Mouse (Mus musculus) megakaryocyte-erythroid progenitor cell, adult 5 weeks (primary cell): Measurements from ENCODE around the gene Denr. TPM values are rescaled to one million over a fixed set of nuclear protein-coding genes. Genes with fewer than 3 reads are reported as not detected.

Experiments used
- polyA plus RNA-seq: library from polyadenylated mRNA; stranded (reverse); fragments of >175 nt; gene quantifications from 2 replicates; pipeline ENCODE4 v1.2.3, GENCODE M21; 2012

Denr gene
- polyA plus RNA-seq: 107 and 121 TPM in 2 replicates

GRCm38 (mm10) chr5:123906976-123907630, at the start of gene Denr:
Gene Denr, plus strand, starts transcription at chr5:123907175.

DNA sequence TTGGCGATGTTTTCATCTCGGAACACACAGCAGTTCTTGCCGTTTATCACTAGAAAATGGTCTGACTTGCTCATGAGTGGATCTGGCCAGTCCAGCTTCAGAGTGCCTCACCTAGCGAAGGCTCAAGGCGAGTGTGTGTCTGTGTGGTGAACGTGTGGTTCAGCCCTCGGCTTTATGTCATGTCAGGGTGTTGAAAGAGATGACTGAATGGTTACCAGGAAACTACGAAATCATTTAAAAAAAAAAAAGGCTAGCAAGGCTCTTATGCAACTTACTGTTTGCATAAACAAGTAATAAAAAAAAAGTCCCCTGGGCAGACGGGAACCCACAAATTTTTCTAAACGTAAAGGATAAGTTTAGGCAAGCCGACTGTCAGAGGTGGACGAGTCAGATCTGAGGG, 41.6 kb upstream of the Denr start, which contains the start of gene Hcar2:
Gene Hcar2 (minus strand): TSS at position 135 of the 400 bp plus-strand sequence.

GRCm38 (mm10) chr5:123879928-123880327, 27.0 kb upstream of the Denr start, which contains the start of gene Hcar1:
Gene Hcar1, minus strand, starts transcription at chr5:123880020.

DNA sequence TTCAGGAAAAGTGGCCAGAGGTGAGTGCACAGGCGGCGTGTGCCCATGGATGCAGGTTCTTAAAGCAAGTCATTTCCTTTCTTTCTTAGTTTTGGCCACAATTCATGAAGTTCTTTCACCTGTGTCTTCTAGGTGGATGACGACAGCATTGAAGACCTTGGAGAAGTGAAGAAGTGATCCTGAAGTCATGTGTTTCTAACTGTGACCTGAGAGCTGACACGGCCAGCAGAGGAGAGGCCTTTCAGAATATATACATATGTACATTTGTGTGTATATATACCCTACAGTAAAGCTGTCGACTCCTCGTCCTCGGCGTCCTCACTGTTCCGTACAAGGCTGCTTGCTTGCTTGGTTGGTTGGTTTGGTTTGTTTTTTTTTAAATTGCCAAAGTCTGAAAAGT, 20.1 kb downstream of the Denr start, which contains the start of gene Gm43518:
Gene Gm43518 (plus strand): TSS at position 301 of the 400 bp plus-strand sequence.

DNA sequence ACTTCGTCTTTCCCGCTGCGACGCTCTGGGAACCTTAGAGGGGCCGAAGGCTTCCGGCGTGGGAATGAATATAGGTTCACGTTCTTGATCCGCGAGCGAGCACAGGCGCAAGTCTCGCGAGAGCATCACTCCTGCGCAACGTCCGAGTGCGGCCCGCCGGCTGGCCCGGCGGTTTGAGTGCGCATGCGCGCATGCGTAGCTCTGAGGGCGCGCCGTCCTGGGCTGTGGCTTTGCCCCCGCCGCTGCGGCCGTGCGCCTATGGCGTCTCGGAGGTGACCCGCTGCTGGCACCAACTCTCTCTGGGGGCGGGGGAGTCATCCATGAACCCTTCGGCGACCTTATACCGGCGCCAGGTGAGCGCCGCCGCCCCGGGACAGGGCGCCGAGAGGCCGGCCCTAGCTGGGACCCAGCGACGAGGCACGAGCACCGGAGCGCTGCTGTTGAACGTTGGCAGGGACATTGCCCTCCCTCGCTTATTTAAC, 23.6 kb downstream of the Denr start, which contains the start of gene Ccdc62:
Gene Ccdc62 (plus strand): TSS at position 172 of the 482 bp plus-strand sequence.

GRCm38 (mm10) chr5:123973299-123974178, 66.6 kb downstream of the Denr start, which contains the start of gene Hip1r:
Gene Hip1r, plus strand, starts transcription at chr5:123973628.

Other genes with a start within 250 kb of the Denr start
- 16.0 and 17.9 TPM in 2 replicates for gene Clip1, start 222.6 kb upstream of the Denr start, polyA plus RNA-seq
- gene Zcchc8, start 186.1 kb upstream of the Denr start, polyA plus RNA-seq: 68.4 and 81.5 TPM in 2 replicates
- gene Rsrc2, start 157.8 kb upstream of the Denr start, polyA plus RNA-seq: 14.3 and 28.4 TPM in 2 replicates
- 1.4 and 2.4 TPM in 2 replicates for gene Kntc1, start 157.5 kb upstream of the Denr start, polyA plus RNA-seq
- 2.3 and 2.9 TPM in 2 replicates for gene Hcar2, start 41.7 kb upstream of the Denr start, polyA plus RNA-seq
- not detected in 2 replicates for gene Hcar1, start 27.2 kb upstream of the Denr start, polyA plus RNA-seq
- not detected in 2 replicates for gene Gm43518, start 20.2 kb downstream of the Denr start, polyA plus RNA-seq
- 3.7 and 4.1 TPM in 2 replicates for gene Ccdc62, start 23.5 kb downstream of the Denr start, polyA plus RNA-seq
- gene Hip1r, start 66.5 kb downstream of the Denr start, polyA plus RNA-seq: 46.9 and 73.3 TPM in 2 replicates
- 318 and 356 TPM in 2 replicates for gene Vps37b, start 125.1 kb downstream of the Denr start, polyA plus RNA-seq
- 3.7 and 4.2 TPM in 2 replicates for gene Abcb9, start 188.6 kb downstream of the Denr start, polyA plus RNA-seq
- gene Ogfod2, start 205.1 kb downstream of the Denr start, polyA plus RNA-seq: 68.0 and 69.8 TPM in 2 replicates
- 98.5 and 111 TPM in 2 replicates for gene Arl6ip4, start 208.9 kb downstream of the Denr start, polyA plus RNA-seq